Mouse (Mus musculus): ENCODE data around the gene Arhgap40. TPM values are rescaled to one million over a fixed set of nuclear protein-coding genes. Genes with fewer than 3 reads are reported as not detected.

The Arhgap40 gene
- polyA plus RNA-seq, 1 experiment from 2014 or later = 1.7 TPM

Other genes with a start within 250 kb of the Arhgap40 start
- 3.5 and 5.3 TPM in 2 replicates for gene Lbp, start 206.3 kb upstream of the Arhgap40 start, polyA plus RNA-seq (2014; fragmentation: Nextera tagmentation; extraction: Ambion mirVana)
- 6.5 and 10.0 TPM in 2 replicates for gene Snhg11, start 137.2 kb upstream of the Arhgap40 start, polyA plus RNA-seq (2014; fragmentation: Nextera tagmentation; extraction: Ambion mirVana)
- 26.8 and 26.9 TPM in 2 replicates for gene Ralgapb, start 102.9 kb upstream of the Arhgap40 start, polyA plus RNA-seq (2014; fragmentation: Nextera tagmentation; extraction: Ambion mirVana)
- gene Adig, start 10.2 kb upstream of the Arhgap40 start, polyA plus RNA-seq (2014; fragmentation: Nextera tagmentation; extraction: Ambion mirVana) = 0.77 and 1.2 TPM in 2 replicates
- gene Slc32a1, start 98.0 kb downstream of the Arhgap40 start, polyA plus RNA-seq (2014; fragmentation: Nextera tagmentation; extraction: Ambion mirVana) = not detected in 2 replicates
- 10.5 and 14.8 TPM in 2 replicates for gene Actr5, start 112.1 kb downstream of the Arhgap40 start, polyA plus RNA-seq (2014; fragmentation: Nextera tagmentation; extraction: Ambion mirVana)
- gene Ppp1r16b, start 152.6 kb downstream of the Arhgap40 start, polyA plus RNA-seq (2014; fragmentation: Nextera tagmentation; extraction: Ambion mirVana) = 4.9 and 6.0 TPM in 2 replicates

All from stomach, embryonic 14.5 days (tissue).